Mouse (Mus musculus): ENCODE measurements around the gene Foxo3. TPM values are rescaled to one million over a fixed set of nuclear protein-coding genes. Genes with fewer than 3 reads are reported as not detected.

Foxo3 gene
- total RNA-seq, 2 experiments from 2014 or later, result 25.6 to 31.0 TPM

GRCm38 (mm10) chr10:42259602-42260001 is 17.0 kb downstream of the Foxo3 start:
- intact Hi-C loops (cut with DNase I), result no loop called here
- DNase-seq, result no peak

- intact Hi-C loops (cut with DNase I), result no loop called here
- no peak for DNase-seq
Observed at GRCm38 (mm10) chr10:42257985-42258384, 18.6 kb downstream of the Foxo3 start.

- intact Hi-C loops (cut with DNase I), result no loop called here
- DNase-seq, result no peak
Observed at GRCm38 (mm10) chr10:42254788-42255187, 21.8 kb downstream of the Foxo3 start.

GRCm38 (mm10) chr10:42251749-42252323 is 24.7 kb downstream of the Foxo3 start:
- DNase-seq, result no peak
- intact Hi-C loops (cut with DNase I), result loop anchor here (2.0 kb wide), 1 partner anchor 23 kb away; no protein-coding TSS in a partner anchor

- peak; percentile 68 to 81 for DNase-seq
- intact Hi-C loops (cut with DNase I), result no loop called here
Observed at GRCm38 (mm10) chr10:42251203-42251602, 25.4 kb downstream of the Foxo3 start.

- intact Hi-C loops (cut with DNase I), result no loop called here
Observed at GRCm38 (mm10) chr10:42249965-42250364, 26.6 kb downstream of the Foxo3 start.

GRCm38 (mm10) chr10:42248644-42249043 is 27.9 kb downstream of the Foxo3 start:
- no peak for DNase-seq
- intact Hi-C loops (cut with DNase I), result no loop called here

More at GRCm38 (mm10) chr10:42249965-42250364, 26.6 kb downstream of the Foxo3 start:
- DNase-seq, result no peak

- DNase-seq, result no peak
- intact Hi-C loops (cut with DNase I), result no loop called here
Observed at GRCm38 (mm10) chr10:42248156-42248555, 28.4 kb downstream of the Foxo3 start.

- peak in 1 of 2 experiments; percentile 17 for DNase-seq
- intact Hi-C loops (cut with DNase I), result no loop called here
Observed at GRCm38 (mm10) chr10:42247125-42247816, 29.3 kb downstream of the Foxo3 start.

GRCm38 (mm10) chr10:42246483-42246882 is 30.1 kb downstream of the Foxo3 start:
- no peak for DNase-seq
- intact Hi-C loops (cut with DNase I), result no loop called here

- intact Hi-C loops (cut with DNase I), result no loop called here
- no peak for DNase-seq
Observed at GRCm38 (mm10) chr10:42245636-42246035, 30.9 kb downstream of the Foxo3 start.

- intact Hi-C loops (cut with DNase I), result no loop called here
- no peak for DNase-seq
Observed at GRCm38 (mm10) chr10:42245256-42245601, 31.3 kb downstream of the Foxo3 start.

- DNase-seq, result no peak
- intact Hi-C loops (cut with DNase I), result no loop called here
Observed at GRCm38 (mm10) chr10:42244420-42245255, 31.9 kb downstream of the Foxo3 start.

- intact Hi-C loops (cut with DNase I), result no loop called here
- DNase-seq, result no peak
Observed at GRCm38 (mm10) chr10:42243925-42244324, 32.6 kb downstream of the Foxo3 start.

GRCm38 (mm10) chr10:42242484-42242883 is 34.1 kb downstream of the Foxo3 start:
- intact Hi-C loops (cut with DNase I), result no loop called here
- DNase-seq, result no peak

- no peak for DNase-seq
- intact Hi-C loops (cut with DNase I), result no loop called here
Observed at GRCm38 (mm10) chr10:42241775-42242174, 34.8 kb downstream of the Foxo3 start.

GRCm38 (mm10) chr10:42239810-42240111 is 36.8 kb downstream of the Foxo3 start:
- intact Hi-C loops (cut with DNase I), result no loop called here
- DNase-seq, result no peak

- intact Hi-C loops (cut with DNase I), result no loop called here
- DNase-seq, result no peak
Observed at GRCm38 (mm10) chr10:42238923-42239809, 37.4 kb downstream of the Foxo3 start.

- intact Hi-C loops (cut with DNase I), result no loop called here
- no peak for DNase-seq
Observed at GRCm38 (mm10) chr10:42238296-42238695, 38.3 kb downstream of the Foxo3 start.

- DNase-seq, result no peak
- intact Hi-C loops (cut with DNase I), result no loop called here
Observed at GRCm38 (mm10) chr10:42237556-42237955, 39.0 kb downstream of the Foxo3 start.

- DNase-seq, result no peak
- intact Hi-C loops (cut with DNase I), result no loop called here
Observed at GRCm38 (mm10) chr10:42235321-42235720, 41.2 kb downstream of the Foxo3 start.
